Mouse (Mus musculus) E14TG2a.4 (cell line): ENCODE results near the gene A930033H14Rik.

ENCODE experiments used
- H3K27me3 ChIP-seq: 2 replicates; pipeline ENCODE4 v1.6.1; 2014; ENCODE audit warnings: low read length, control low read depth; ENCODE audit not compliant: insufficient read depth
- H3K36me3 ChIP-seq: 2 replicates; pipeline ENCODE4 v1.6.1; 2014; ENCODE audit warnings: low read length, control low read depth; ENCODE audit not compliant: insufficient read depth
- H3K4me1 ChIP-seq: replicated peaks from 2 replicates; pipeline ENCODE4 v1.6.1; 2014; ENCODE audit warnings: low read depth, low read length, control low read depth
- H3K4me3 ChIP-seq: replicated peaks from 2 replicates; pipeline ENCODE4 v1.5.1; 2014; ENCODE audit warnings: mild to moderate bottlenecking, low read length
- H3K9me3 ChIP-seq: 2 replicates; pipeline ENCODE4 v1.6.1; 2014; ENCODE audit warnings: low read length, control low read depth
- CTCF ChIP-seq: conservative IDR thresholded peaks from 2 replicates; pipeline ENCODE4 v1.5.1; 2014; ENCODE audit warnings: low read length
- NANOG ChIP-seq: IDR thresholded peaks from 2 replicates; pipeline ENCODE4 v1.6.1; 2014; ENCODE audit warnings: borderline replicate concordance, low read length, mixed read lengths
- POU5F1 ChIP-seq: IDR thresholded peaks from 2 replicates; pipeline ENCODE4 v1.6.1; 2014; ENCODE audit warnings: low read length, borderline replicate concordance

A930033H14Rik gene

DNA sequence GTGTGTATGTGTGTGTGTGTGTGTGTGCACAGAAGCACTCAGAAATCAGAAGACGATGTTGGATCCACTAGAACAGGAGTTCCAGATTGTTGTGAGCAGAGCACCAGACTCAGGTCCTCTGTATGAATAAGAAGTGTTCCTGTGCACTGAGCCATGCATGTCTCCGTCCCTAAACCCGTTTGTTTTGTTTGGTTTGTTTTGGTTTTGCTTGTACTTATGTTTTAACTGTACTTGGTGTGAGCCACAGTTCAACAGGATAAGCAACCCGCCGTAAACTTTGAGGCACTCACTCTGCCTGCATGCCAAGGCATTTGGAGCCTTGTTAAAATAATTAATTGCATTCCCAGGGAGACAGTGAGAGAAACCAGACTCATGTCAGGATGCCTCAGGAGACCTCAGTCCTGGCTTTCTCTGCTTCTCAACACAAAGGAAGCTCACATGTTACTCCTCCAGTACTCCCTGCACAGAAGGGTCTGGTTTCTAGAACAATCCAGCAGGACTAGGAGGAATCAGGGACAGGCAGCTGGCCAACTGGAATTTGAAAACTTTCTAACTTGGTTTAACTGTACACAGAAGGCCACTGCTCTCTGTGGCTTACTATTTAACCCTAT lies 40.3 kb upstream of the A930033H14Rik start:
- Histone ChIP-seq H3K4me3 (no peak overlapping the region), H3K9me3 (no peaks in the 10 kb centered on the region), H3K4me1 (peaks cover 18% of the 10 kb centered on the region), H3K27me3 (peaks cover 8% of the 10 kb centered on the region), H3K36me3 (no peaks in the 10 kb centered on the region)
- TF ChIP-seq CTCF (no peak), NANOG (no peak)

DNA sequence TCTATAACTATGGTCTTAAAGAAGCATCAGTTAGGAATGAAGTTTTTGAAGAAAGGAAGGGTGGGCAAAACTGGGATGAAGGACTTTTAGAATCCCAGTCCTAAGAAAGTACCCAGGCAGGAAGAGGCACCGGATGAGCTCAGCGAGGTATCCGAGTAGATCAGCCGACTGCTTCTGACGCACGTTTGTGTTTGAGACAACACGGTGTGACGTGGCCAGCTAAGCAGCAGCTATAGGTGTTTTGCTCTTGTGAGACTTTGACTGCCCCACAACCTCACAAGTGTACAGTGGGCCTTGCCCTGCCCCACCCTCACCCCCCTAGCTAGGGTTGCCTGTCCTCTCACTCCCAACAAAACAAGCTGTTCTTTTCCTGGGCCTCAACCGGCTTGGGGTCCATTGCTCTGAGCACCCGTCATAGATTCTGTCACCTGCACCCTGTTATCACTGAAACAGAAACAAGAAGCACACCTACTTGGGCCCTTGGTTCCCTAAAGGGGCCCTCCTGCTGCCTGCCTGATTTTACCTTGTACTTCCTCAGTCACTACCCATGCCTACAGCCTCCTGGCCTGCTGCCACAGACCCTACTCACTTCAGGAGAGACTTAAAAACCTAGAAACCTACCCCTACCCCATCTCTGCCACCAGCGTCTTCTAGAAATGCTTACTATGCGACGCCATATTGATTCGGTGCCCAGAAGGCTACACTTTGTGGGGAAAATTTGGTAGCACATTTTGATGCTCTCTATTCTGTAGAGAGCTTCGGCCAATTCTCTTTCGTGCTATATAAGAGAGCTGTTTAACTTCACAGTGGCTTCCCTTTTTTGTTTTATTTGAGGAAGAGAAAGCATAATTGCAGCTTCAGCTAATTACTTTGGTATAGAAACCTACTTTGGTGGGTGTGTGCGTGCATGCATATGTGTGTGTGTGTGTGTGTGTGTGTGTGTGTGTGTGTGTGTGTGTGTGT lies 39.5 kb upstream of the A930033H14Rik start:
- H3K36me3 ChIP-seq, result no peaks in the 10 kb centered on the region
- TF ChIP-seq CTCF (no peak), POU5F1 (no peak), NANOG (no peak)
- H3K4me3 ChIP-seq, result no peak overlapping the region
- H3K27me3 ChIP-seq, result peaks cover 8% of the 10 kb centered on the region
- H3K4me1 ChIP-seq, result peaks cover 18% of the 10 kb centered on the region
- H3K9me3 ChIP-seq, result no peaks in the 10 kb centered on the region

DNA sequence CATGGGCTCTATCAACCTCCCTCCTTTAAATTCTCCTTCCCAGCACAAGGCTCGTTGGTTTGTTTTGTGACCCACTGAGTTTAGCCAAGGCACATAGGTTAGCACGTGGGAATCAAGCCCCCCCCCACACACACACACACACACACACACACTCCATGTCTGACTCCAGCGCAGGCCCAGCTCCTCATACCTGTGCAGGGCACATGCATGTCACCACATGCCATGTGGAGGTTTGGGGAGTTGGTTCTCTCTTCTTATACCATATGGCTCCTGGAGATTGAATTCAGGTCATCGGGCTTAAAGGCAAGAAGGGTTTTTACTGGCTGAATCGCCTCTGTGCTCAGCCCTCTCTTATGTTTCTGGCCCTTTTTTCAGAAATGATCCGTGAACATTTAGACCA lies 38.4 kb upstream of the A930033H14Rik start:
- Histone ChIP-seq H3K9me3 (no peaks in the 10 kb centered on the region), H3K4me3 (no peak overlapping the region), H3K27me3 (peaks cover 8% of the 10 kb centered on the region), H3K4me1 (peaks cover 22% of the 10 kb centered on the region), H3K36me3 (no peaks in the 10 kb centered on the region)
- TF ChIP-seq NANOG (no peak), CTCF (no peak), POU5F1 (no peak)

DNA sequence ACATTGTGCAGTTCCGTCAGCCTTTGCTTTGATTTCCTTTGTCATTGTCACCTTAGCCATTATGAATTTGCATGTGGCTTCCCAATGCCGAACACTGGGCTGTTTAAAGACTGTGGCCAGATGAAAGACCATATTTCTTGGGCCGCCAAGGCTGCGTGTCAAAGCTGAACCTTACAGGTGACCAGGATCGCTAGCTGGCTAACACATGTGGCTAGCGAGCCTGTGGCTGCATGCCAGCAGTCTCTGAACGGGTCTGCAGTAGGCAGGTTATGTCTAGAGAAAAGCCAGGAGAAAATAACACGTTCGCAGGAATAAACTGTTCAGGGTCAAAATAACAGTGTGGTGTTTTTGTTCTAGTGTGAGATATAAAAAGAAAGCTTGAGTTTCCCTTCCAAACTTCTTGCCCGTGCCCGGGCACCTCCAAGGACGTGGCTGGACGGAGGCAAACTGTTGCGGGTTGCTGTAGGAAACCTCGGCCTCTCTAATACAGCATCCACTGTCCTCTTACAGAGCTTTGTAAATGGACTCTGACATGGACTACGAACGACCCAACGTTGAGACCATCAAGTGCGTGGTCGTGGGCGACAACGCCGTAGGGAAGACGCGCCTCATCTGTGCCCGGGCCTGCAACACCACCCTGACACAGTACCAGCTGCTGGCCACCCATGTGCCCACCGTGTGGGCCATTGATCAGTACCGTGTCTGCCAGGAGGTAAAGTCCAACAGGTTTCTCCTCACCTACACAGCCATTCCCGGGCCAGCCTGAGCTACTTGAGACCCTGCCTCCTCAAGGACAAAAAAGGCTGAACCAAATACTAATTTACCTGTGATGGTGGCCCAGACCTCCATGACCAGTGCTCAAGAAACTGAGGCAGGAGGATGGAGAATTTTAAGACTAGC lies 35.6 kb upstream of the A930033H14Rik start:
- no peaks in the 10 kb centered on the region for H3K9me3 ChIP-seq

DNA sequence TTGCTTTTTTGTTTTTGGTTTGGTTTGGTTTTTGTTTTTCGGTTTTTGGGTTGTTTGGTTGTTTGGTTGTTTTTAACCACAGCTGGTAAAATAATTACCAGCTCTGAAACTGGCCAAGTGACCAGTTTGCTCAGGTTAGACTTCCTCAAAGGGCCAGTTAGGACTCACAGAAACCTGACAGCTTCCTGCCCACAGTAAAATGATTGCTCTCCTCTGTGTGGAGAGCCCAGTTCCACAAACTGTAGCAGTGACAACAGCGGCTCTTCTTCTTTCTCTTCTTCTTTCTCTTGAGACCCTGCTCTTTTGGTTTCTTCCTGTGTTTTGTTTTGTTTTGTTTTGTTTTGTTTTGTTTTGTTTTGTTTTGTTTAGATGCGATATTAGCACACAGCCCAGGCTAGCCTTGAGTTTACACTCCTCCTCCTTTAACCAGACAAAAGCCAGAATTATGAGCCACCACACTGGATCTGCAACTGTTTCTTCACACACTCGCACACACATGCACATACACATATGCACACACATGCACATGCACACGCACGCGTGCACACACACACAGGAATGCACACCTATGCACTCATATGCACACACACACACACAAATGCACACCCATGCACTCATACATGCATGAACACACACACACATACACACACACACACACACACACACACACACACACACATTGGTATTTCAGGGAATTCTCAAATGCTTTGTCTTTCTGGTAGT lies 34.6 kb upstream of the A930033H14Rik start:
- TF ChIP-seq CTCF (no peak), POU5F1 (no peak), NANOG (no peak)
- Histone ChIP-seq H3K9me3 (no peaks in the 10 kb centered on the region), H3K36me3 (no peaks in the 10 kb centered on the region)

More for the DNA sequence above, 35.6 kb upstream of the A930033H14Rik start:
- peaks cover 20% of the 10 kb centered on the region for H3K4me1 ChIP-seq
- peaks cover 5% of the 10 kb centered on the region for H3K27me3 ChIP-seq
- no peak overlapping the region for H3K4me3 ChIP-seq
- TF ChIP-seq POU5F1 (no peak), CTCF (no peak), NANOG (no peak)
- no peaks in the 10 kb centered on the region for H3K36me3 ChIP-seq

DNA sequence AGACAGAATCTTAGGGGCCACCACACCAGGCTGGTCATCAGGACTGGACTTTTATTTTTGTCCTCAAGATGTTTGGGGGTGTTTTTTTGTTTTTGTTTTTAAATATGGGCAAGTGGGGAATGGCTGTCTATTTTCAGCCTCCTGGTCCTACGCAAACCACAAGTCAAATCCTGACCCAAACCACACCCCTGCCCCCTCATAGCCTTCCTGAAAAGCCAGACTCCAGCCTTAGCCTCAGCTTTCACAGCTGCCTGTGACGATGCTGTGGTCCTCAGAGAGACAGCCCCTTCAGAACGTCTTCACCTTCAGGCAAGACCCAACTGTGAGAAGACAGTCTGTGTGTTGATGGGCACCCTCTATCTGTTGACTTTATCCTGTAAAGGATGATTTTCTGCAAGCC lies 33.9 kb upstream of the A930033H14Rik start:
- TF ChIP-seq NANOG (no peak), POU5F1 (no peak), CTCF (no peak)
- Histone ChIP-seq H3K27me3 (peaks cover 7% of the 10 kb centered on the region), H3K4me1 (peaks cover 20% of the 10 kb centered on the region)

More for the DNA sequence above, 34.6 kb upstream of the A930033H14Rik start:
- H3K4me1 ChIP-seq, result peaks cover 20% of the 10 kb centered on the region
- no peak overlapping the region for H3K4me3 ChIP-seq
- peaks cover 7% of the 10 kb centered on the region for H3K27me3 ChIP-seq

DNA sequence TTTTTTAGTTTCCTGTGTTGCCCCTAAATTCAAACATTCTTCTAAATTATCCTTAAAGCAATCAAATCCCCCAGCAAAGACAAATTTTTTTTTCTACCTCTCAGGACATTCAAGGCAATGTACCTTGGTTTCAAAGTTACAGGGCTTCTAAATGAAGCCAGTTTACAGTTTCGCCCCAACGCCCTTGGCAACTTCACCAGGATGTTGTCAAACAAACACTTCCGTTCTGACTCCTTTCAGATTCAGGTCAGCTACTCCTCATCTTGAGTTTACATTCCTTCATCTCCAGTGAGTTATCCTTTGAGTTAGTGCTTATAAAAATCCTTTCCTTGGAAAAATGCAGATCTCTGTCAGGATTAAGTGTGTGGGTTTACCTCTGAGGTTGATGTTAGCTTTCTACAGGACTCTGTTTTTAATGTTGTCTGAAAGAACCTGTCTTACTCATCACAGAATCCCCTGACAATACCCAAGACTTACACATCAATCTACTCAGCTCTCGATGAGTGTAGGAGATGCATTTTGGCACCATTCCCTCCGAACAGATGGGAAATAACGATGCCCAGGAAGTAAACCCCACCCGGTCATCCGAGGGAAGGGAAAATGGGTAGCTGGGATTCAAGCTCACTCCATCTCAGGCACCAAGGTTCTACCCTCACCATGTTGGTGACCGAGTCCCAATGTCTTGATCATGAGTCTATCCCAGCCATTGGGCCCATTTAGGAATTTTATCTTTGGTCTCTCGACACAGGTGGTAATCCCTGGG lies 33.2 kb upstream of the A930033H14Rik start:
- no peak overlapping the region for H3K4me3 ChIP-seq
- TF ChIP-seq NANOG, result no peak
- no peak for TF ChIP-seq POU5F1
- no peak for TF ChIP-seq CTCF
- no peaks in the 10 kb centered on the region for H3K9me3 ChIP-seq
- H3K4me1 ChIP-seq, result peaks cover 20% of the 10 kb centered on the region
- no peaks in the 10 kb centered on the region for H3K36me3 ChIP-seq
- peaks cover 7% of the 10 kb centered on the region for H3K27me3 ChIP-seq

More for the DNA sequence above, 33.9 kb upstream of the A930033H14Rik start:
- Histone ChIP-seq H3K9me3 (no peaks in the 10 kb centered on the region), H3K4me3 (no peak overlapping the region), H3K36me3 (no peaks in the 10 kb centered on the region)
